In the genomic region with DNA sequence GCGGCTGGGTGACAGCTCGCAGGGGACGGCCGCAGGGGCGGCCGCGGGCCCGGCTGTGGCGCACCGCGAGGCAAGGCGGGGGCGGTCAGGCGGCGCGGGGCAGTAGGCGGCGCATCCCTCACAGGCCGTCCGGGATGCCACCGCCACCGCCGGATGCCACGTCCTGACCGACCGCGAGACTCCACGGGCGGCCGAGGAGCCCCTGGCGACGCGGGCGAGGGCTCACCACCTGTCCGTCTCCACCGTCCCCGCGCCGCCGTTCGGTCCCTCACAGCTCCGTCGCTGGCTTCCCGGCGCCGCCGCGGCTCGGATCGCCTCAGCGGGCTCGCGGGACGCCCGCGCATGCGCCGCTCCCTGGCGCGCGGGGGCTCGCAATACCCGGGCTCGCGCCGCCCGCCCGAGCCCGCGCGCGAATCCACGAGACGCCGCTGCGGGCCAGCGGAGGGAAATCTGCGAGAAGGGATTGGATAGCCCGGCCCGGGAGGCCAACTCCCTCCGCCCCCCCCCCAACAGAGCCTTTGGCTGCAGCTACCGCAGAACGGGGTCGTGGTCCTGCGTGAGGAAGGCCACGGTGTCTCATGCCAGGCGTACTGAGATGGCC, we compare ENCODE assay signal across 7 mouse cellular contexts. TPM values are rescaled to one million over a fixed set of nuclear protein-coding genes. Genes with fewer than 3 reads are reported as not detected.
DNase-seq lines count a peak whose midpoint lies in the region; ATAC-seq and TF ChIP-seq lines count a peak whose summit lies in the region.

A gene (minus strand): TSS at position 371 of the 601 bp plus-strand sequence.

- H3K4me2 ChIP-seq in hindbrain, embryonic 11.5 days (replicated peaks; ENCODE audit: low read depth, low read length): peak within 1 kb of the TSS; percentile 98

- H3K4me1 ChIP-seq in hindbrain, embryonic 11.5 days (replicated peaks; ENCODE audit: control insufficient read depth, insufficient read depth, low read length): no peaks in the 10 kb centered on the region

- WGBS in hindbrain, embryonic 11.5 days: 0% methylated on average over 64 of the region's 87 CpGs
- WGBS in macrophage (ENCODE audit: missing documents): 1% methylated on average over 68 of the region's 87 CpGs

- peak; percentile 82 for DNase-seq in adrenal gland, adult 2 months
- peak; percentile 86 for DNase-seq in cerebellum, adult 8-10 months
- DNase-seq in hindbrain, embryonic 11.5 days (ENCODE audit: low spot score): peak; percentile 86
- DNase-seq in left cerebral cortex, adult 2 months (ENCODE audit: extremely low spot score in 1 of 2, low spot score in 2 of 2): peak; percentile 85
- peak; percentile 60 to 69 for DNase-seq in right cerebral cortex, postnatal 36 days (ENCODE audit: low spot score in 2 of 2)

- ATAC-seq in frontal cortex, adult (ENCODE audit: low TSS enrichment): peak; percentile 76
- ATAC-seq in hindbrain, embryonic 11.5 days (ENCODE audit: low FRiP score): peak; percentile 89

- no peaks in the 10 kb centered on the region for H3K36me3 ChIP-seq in hindbrain, embryonic 11.5 days (ENCODE audit: control insufficient read depth, insufficient read depth, low read length)
- H3K36me3 ChIP-seq in macrophage (ENCODE audit: inconsistent target): no peaks in the 10 kb centered on the region

- no peak for TF ChIP-seq CTCF in left cerebral cortex, adult 2 months (IDR thresholded peaks at IDR 0.05)

- H3K9me3 ChIP-seq in hindbrain, embryonic 11.5 days (ENCODE audit: control insufficient read depth, low read length): no peaks in the 10 kb centered on the region

- peak within 1 kb of the TSS; percentile 77 for H3K4me3 ChIP-seq in hindbrain, embryonic 11.5 days (ENCODE audit: low read depth, low read length)
- H3K4me3 ChIP-seq in left cerebral cortex, adult 2 months: peak within 1 kb of the TSS; percentile 82
- H3K4me3 ChIP-seq in macrophage (ENCODE audit: inconsistent target): no peak within 1 kb of the TSS

- H3K79me2 ChIP-seq in macrophage (ENCODE audit: inconsistent target): no peaks in the 10 kb centered on the region

- H3K9ac ChIP-seq in hindbrain, embryonic 11.5 days (ENCODE audit: low read depth, low read length): peak within 1 kb of the TSS; percentile 88

- peak within 1 kb of the TSS; percentile 81 for H3K27ac ChIP-seq in hindbrain, embryonic 11.5 days (ENCODE audit: low read depth, low read length)
- peak within 1 kb of the TSS; percentile 96 for H3K27ac ChIP-seq in left cerebral cortex, adult 2 months
- no peak within 1 kb of the TSS for H3K27ac ChIP-seq in macrophage

- peaks cover 29% of the 10 kb centered on the region for H3K27me3 ChIP-seq in hindbrain, embryonic 11.5 days (ENCODE audit: control insufficient read depth, insufficient read depth, low read length)

- intact Hi-C loops in left cerebral cortex, adult 2 months (cut with DNase I): loop anchor here (5.0 kb wide), 1 partner anchor 64 kb away; no protein-coding TSS in a partner anchor

RNA-seq across cellular contexts. Expression of the gene that starts here (rescaled TPM):
- 1 to 10 TPM; 3.3 to 4.2 TPM for total RNA-seq in adrenal gland, adult 2 months (2021)
- 0.81 and 2.0 TPM in 2 replicates for polyA plus RNA-seq in adrenal gland, adult 2 months (2012; rRNA removed)
- 4.9 and 7.7 TPM in 2 replicates for polyA plus RNA-seq in hindbrain, embryonic 11.5 days (2014; fragmentation: Nextera tagmentation; extraction: Ambion mirVana)
- 100 to 1,000 TPM; 216 to 221 TPM for total RNA-seq in left cerebral cortex, adult 2 months (2021)
- total RNA-seq in macrophage (2018; cell fraction: chromatin; rRNA removed): 100 to 1,000 TPM in 8 of 26 experiments, 10 to 100 TPM in 18; 28.5 to 164 (median 75.8) TPM
- 10 to 100 TPM in 12 of 26 experiments, 1 to 10 TPM in 14; 3.4 to 23.5 (median 9.3) TPM for total RNA-seq in macrophage (2018; cell fraction: cytosol; rRNA removed)
- 10 to 100 TPM in 25 of 26 experiments, 1 to 10 TPM in 1; 4.9 to 86.6 (median 40.1) TPM for total RNA-seq in macrophage (2018; cell fraction: nucleus; rRNA removed)
- 2.1 to 32.2 TPM (median 15.3 TPM) in 3 replicates for polyA plus RNA-seq in macrophage (2018)

Comparison
In these comparisons a context has a peak if more than half of its experiments do, and no peak if none do; other contexts are left out.
1. RNA of the gene that starts here (total RNA-seq): 216 to 221 TPM in left cerebral cortex, adult 2 months; 3.3 to 4.2 TPM in adrenal gland, adult 2 months; every median in the first group is over 10 times any median in the second.
2. Peak in every context shown above with its lines, with median percentiles within 50 percentile points of each other: DNase-seq.